Comparison of ENCODE assay signal across 27 mouse cellular contexts in genomic region chrX:145195844-145196243, GRCm38 (mm10).
"Had no signal": no experiment of that assay in that cellular context is flagged by ENCODE, and none has a peak within 500 bp of the region (broad histone marks: within the 10 kb centered on the region; RNA-seq: fewer than 3 reads in every experiment).

No protein-coding gene starts in this region.

- H3K36me3 ChIP-seq: heart, embryonic 10.5 days; heart, embryonic 12.5 days; hindbrain, embryonic 10.5 days; hindbrain, embryonic 12.5 days; intestine, embryonic 15.5 days; limb, embryonic 10.5 days; limb, embryonic 12.5 days; liver, embryonic 13.5 days had no signal

- H3K4me2 ChIP-seq: heart, embryonic 12.5 days; hindbrain, embryonic 12.5 days; hindbrain, embryonic 14.5 days; intestine, embryonic 15.5 days; limb, embryonic 12.5 days; liver, embryonic 11.5 days; liver, embryonic 13.5 days had no signal

- ATAC-seq: hindbrain, embryonic 16.5 days; inflammation-experienced regulatory T-cells, adult 6 months; intestine, embryonic 15.5 days; intestine, postnatal 0 days had no signal

- H3K9ac ChIP-seq: heart, embryonic 12.5 days; hindbrain, embryonic 12.5 days; hindbrain, embryonic 14.5 days; intestine, embryonic 15.5 days; limb, embryonic 12.5 days; liver, embryonic 13.5 days had no signal

- H3K9me3 ChIP-seq: heart, embryonic 10.5 days; heart, embryonic 12.5 days; hindbrain, embryonic 10.5 days; hindbrain, embryonic 12.5 days; intestine, embryonic 15.5 days; limb, embryonic 10.5 days; limb, embryonic 12.5 days; liver, embryonic 13.5 days had no signal

- H3K27ac ChIP-seq: gastrocnemius, adult 2 months; heart, embryonic 10.5 days; hindbrain, embryonic 10.5 days; hindbrain, embryonic 12.5 days; hindbrain, embryonic 14.5 days; intestine, embryonic 15.5 days; layer of hippocampus, adult 2 months; left cerebral cortex, adult 2 months; limb, embryonic 10.5 days; limb, embryonic 12.5 days; liver, embryonic 13.5 days had no signal

- H3K27me3 ChIP-seq: heart, embryonic 12.5 days; hindbrain, embryonic 12.5 days; intestine, embryonic 15.5 days; limb, embryonic 12.5 days; liver, embryonic 13.5 days had no signal

- DNase-seq: gastrocnemius, adult 2 months; gastrocnemius, postnatal 10 days; gastrocnemius, postnatal 25 days; heart, adult 11 months; heart, postnatal 10 days; heart, postnatal 4 days; kidney, adult 18-20 months; kidney, adult 8-10 months; kidney, postnatal 10 days; kidney, postnatal 25 days; kidney, postnatal 4 days; liver; liver, embryonic 13.5 days had no signal

- H3K4me1 ChIP-seq: heart, embryonic 10.5 days; heart, embryonic 12.5 days; hindbrain, embryonic 10.5 days; hindbrain, embryonic 12.5 days; intestine, embryonic 15.5 days; limb, embryonic 10.5 days; limb, embryonic 12.5 days; liver, embryonic 13.5 days had no signal

- H3K4me3 ChIP-seq: gastrocnemius, adult 2 months; heart, embryonic 10.5 days; heart, embryonic 12.5 days; hindbrain, embryonic 10.5 days; hindbrain, embryonic 12.5 days; intestine, embryonic 15.5 days; layer of hippocampus, adult 2 months; left cerebral cortex, adult 2 months; limb, embryonic 10.5 days; limb, embryonic 12.5 days; liver, embryonic 13.5 days had no signal
